Mouse (Mus musculus) lung, postnatal 0 days (tissue): ENCODE data around the gene Tmem115.
A peak's percentile ranks its signal among the peaks of the same experiment; 100 is the strongest.
"Not testable (repeated sequence)": the region's sequence is repeated elsewhere in the genome, so short reads cannot be mapped to it uniquely, and the experiment has no call there.

Source experiments
- CTCF ChIP-seq: IDR thresholded peaks from 2 replicates; pipeline ENCODE4 v1.5.1; 2016; ENCODE audit warnings: antibody characterized with exemption, mild to moderate bottlenecking
- EP300 ChIP-seq: IDR thresholded peaks from 2 replicates; pipeline ENCODE4 v1.6.1; 2016; ENCODE audit warnings: antibody characterized with exemption, mild to moderate bottlenecking, control low read depth

GRCm38 (mm10) chr9:107573774-107574173, 40.0 kb downstream of the Tmem115 start:
- peak; percentile 25; the same call in 1 of the 2 replicates for TF ChIP-seq CTCF
- TF ChIP-seq EP300: not testable (repeated sequence)
